Mouse (Mus musculus): Measurements from ENCODE around the gene Atl2. TPM values are rescaled to one million over a fixed set of nuclear protein-coding genes. Genes with fewer than 3 reads are reported as not detected.
A peak's percentile ranks its signal among the peaks of the same experiment; 100 is the strongest.

Gene Atl2
- polyA plus RNA-seq, 1 experiment from 2014 or later = 31.8 TPM

DNA sequence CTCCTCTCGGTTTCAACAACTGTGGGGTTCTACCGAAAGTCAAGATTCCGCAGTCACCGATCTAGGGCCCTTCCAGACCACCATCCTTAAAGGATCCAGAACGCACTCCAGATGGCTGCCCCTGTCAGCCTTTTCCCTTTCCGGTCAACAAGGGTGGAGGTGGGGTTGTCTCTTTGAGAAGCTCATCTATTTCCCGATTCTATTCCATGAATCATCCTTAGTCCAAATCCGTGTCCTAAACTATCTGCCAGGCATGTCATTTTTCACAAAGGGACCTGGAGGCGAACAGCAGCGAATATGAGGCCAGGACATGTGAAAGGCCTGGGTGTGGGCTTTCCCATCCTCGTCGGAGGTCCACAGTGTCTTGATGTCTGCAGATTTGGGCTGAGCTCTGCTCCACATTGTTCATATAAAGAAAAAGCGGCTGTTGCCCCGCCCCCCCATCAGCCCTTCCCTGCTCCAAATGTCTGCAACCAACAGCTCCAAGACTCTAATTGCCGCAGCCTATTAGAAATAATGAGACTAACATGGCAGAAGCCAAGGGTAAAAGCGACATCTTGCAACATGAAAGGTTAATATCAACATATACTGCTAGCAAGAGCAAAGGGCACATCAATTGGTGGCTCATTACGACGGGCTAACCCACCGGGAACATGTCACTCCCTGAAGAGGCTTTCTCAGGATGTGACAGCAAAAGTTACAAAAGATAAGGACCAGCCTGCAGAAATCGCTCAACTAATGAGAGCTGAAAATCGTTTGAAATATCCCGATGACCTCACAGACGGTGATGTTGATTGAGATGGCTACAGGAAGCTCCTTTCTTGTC, 86.2 kb downstream of the Atl2 start:
- H3K9ac ChIP-seq = no peak overlapping the region

DNA sequence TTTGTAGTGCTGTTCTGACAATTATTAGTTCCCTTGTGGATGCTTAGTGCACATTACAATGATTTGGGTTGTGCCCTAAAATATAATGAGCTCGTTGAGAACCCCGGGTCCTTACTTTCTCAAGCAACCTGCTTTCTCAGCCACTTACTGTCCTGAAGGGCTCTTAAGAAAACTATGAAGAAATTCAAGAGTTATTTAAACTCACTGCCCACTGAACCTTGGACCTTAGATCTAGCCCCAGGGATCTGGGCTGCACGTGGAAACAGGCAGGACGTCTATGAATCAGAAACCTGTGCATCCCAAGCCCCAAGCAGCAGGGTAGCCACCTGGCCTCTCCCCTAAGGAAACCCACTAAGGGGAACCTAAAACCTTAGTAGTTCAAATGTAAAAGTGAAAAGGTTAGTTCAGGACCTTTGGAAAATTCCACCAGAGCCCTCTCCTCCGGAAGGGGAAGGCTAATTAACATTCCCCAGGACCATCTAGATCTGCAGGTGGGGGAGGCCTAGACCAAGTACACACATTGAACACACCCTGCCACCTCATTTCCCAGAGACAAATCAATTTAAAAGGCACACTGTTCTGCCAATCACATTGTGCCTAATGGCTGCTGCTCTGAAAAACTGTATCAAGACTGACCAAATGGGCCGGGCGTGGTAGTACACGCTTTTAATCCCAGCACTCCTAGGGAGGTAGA, 88.5 kb downstream of the Atl2 start:
- Histone ChIP-seq H3K4me2 (no peak overlapping the region), H3K27ac (no peak overlapping the region), H3K36me3 (ENCODE audit: poor library complexity, severe bottlenecking) (no peaks in the 10 kb centered on the region), H3K27me3 (no peaks in the 10 kb centered on the region), H3K9ac (no peak overlapping the region), H3K4me3 (no peak overlapping the region), H3K9me3 (replicated peaks) (no peaks in the 10 kb centered on the region), H3K4me1 (peaks cover 5% of the 10 kb centered on the region; the same call in 1 of the 2 replicates)
- WGBS = 74% methylated on average over 8 of the region's 8 CpGs
- no peak for ATAC-seq

More for the DNA sequence above, 86.2 kb downstream of the Atl2 start:
- peak; percentile 75; the same call in 1 of the 2 replicates for ATAC-seq
- Histone ChIP-seq H3K4me3 (no peak overlapping the region), H3K4me1 (peaks cover 5% of the 10 kb centered on the region; the same call in 1 of the 2 replicates), H3K27me3 (0 out of 2 replicates have a peak, but pooled peaks cover under 1% of the 10 kb centered on the region), H3K9me3 (replicated peaks) (no peaks in the 10 kb centered on the region), H3K4me2 (no peak overlapping the region), H3K36me3 (ENCODE audit: poor library complexity, severe bottlenecking) (no peaks in the 10 kb centered on the region), H3K27ac (no peak overlapping the region)
- WGBS = 71% methylated on average over 23 of the region's 23 CpGs

DNA sequence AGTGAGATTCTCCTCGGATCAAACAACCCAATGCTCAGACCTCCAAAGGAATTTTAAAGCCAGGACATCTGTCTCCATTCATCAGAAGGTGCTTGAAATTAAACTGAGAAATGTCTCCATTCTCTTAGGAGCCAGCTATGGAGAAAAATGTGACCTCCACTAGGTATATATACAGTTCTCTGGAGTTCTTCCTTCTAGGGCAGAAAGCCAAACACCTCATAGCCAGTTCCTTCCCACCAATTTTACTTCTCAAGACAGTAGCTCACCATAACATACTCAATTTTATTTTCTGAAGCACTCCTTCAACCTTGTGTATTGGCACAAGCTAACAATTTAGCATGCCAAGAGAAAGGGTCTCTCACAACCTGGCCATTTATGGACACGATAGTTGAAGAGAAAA, 91.2 kb downstream of the Atl2 start:
- ATAC-seq = no peak
- Histone ChIP-seq H3K4me3 (no peak overlapping the region), H3K9me3 (replicated peaks) (no peaks in the 10 kb centered on the region), H3K27me3 (no peaks in the 10 kb centered on the region), H3K4me1 (peaks cover 3% of the 10 kb centered on the region; the same call in 1 of the 2 replicates), H3K36me3 (ENCODE audit: poor library complexity, severe bottlenecking) (no peaks in the 10 kb centered on the region), H3K9ac (no peak overlapping the region), H3K27ac (no peak overlapping the region), H3K4me2 (no peak overlapping the region)
- 74% methylated on average over 2 of the region's 2 CpGs for WGBS

DNA sequence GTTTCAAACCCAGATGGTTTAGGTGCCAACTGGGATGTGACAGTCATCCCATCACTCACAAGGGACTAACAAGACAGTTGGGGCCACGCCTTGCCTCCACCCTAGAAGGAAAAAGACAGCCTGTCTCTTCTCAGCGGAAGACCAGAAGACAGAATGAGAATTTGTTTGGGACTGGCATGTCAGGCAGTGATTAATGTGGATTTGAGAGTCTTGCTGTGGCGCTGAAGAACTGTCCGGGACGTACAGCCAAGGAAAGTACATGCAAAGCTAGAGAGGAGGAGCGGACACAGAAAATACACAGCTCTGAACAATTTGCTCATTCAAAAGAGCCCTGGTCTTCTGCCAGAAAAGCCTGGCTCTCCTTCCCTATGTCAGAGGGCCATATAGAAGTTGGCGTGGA, 93.9 kb downstream of the Atl2 start:
- no peaks in the 10 kb centered on the region for H3K9me3 ChIP-seq (replicated peaks)
- no peak for ATAC-seq
- no peak overlapping the region for H3K9ac ChIP-seq
- H3K36me3 ChIP-seq (ENCODE audit: poor library complexity, severe bottlenecking) = no peaks in the 10 kb centered on the region
- H3K4me1 ChIP-seq = no peaks in the 10 kb centered on the region
- no peak overlapping the region for H3K4me2 ChIP-seq
- H3K27ac ChIP-seq = no peak overlapping the region
- no peaks in the 10 kb centered on the region for H3K27me3 ChIP-seq
- H3K4me3 ChIP-seq = no peak overlapping the region
- 86% methylated on average over 7 of the region's 7 CpGs for WGBS

DNA sequence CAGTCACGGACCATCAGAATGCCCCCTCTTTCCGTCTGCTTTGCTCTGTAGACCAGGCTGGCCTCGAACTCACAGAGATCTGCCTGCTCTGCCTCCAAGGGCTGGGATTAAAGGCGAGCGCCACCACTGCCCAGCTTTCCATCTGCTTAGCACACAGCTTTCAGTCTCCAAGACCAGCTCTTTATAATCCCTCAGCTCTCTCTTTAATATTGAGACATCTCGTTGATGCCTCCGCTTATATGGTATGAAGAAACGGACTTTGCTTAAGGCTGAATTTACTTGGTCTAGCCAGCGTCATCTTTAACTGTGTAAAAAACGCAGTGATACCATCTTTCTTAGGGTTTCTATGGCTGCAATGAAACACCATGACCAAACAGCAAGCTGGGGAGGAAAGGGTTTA, 97.1 kb downstream of the Atl2 start:
- H3K4me3 ChIP-seq = no peak overlapping the region
- no peak for ATAC-seq
- 95% methylated on average over 10 of the region's 10 CpGs for WGBS

More for the DNA sequence above, 97.1 kb downstream of the Atl2 start:
- Histone ChIP-seq H3K9me3 (replicated peaks) (no peaks in the 10 kb centered on the region), H3K27ac (no peak overlapping the region), H3K9ac (no peak overlapping the region), H3K4me1 (no peaks in the 10 kb centered on the region), H3K27me3 (no peaks in the 10 kb centered on the region), H3K4me2 (no peak overlapping the region), H3K36me3 (ENCODE audit: poor library complexity, severe bottlenecking) (no peaks in the 10 kb centered on the region)

Other genes starting within 250 kb of the Atl2 start
- gene Cyp1b1, start 181.1 kb downstream of the Atl2 start, polyA plus RNA-seq (2015; fragmentation: Nextera tagmentation; extraction: Ambion mirVana) = 3.4 and 3.9 TPM in 2 replicates
- 82.6 and 85.4 TPM in 2 replicates for gene Hnrnpll, start 166.2 kb upstream of the Atl2 start, polyA plus RNA-seq (2015; fragmentation: Nextera tagmentation; extraction: Ambion mirVana)
- gene Galm, start 231.3 kb upstream of the Atl2 start, polyA plus RNA-seq (2015; fragmentation: Nextera tagmentation; extraction: Ambion mirVana) = 3.4 and 4.6 TPM in 2 replicates

Measured in forebrain, embryonic 13.5 days (tissue).